In the genomic region with DNA sequence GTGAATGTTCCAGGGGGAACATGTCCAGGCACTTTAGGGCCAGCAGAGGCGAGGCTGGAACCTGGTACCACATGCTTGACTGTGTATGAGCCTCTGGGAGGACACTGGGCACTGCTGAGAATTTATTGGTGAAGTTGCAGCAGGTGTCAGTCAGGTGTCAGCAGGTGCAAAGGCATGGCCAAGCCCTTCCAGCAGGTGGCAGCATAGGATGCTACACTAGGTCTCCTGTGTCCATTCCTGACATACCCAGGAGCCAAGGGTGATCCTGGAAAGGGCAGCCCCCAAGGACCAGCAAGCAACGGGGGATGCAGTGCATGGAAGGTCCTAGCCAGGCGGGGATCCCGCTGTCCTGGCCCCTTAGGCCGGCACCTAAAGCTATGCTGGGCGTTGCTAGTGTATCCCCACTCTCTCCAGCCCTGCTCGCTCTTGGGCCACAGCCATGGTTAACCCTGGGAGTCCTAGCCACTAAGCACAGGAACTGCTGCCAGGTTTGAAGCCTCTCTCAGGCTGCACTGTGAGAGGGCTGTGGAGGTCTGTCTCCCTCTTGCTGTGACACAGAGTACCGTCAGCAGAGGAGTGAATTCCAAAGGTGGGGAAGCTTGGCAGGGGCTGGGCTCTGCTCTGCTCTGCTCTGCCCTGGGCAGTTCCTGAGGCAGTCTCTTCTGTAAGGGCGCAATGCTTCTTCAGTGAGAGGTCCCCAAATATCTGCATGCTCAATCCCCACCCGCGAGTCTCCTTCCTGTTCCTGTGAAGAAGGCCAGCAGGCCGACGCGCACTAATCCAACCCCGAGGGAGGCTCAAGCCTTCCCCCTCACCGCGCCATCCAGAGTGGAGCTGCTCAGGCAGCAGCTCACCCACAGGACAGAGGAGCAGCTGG, we compare ENCODE assay signal across 7 mouse cellular contexts. TPM values are rescaled to one million over a fixed set of nuclear protein-coding genes. Genes with fewer than 3 reads are reported as not detected.
DNase-seq lines count a peak whose midpoint lies in the region; ATAC-seq and TF ChIP-seq lines count a peak whose summit lies in the region.

No protein-coding gene starts in this region.

- peaks cover 2% of the 10 kb centered on the region; the same call in 1 of the 2 replicates for H3K4me1 ChIP-seq in embryonic fibroblast, embryonic 13.5 days (ENCODE audit: control insufficient read depth, insufficient read depth, low read length)
- no peaks in the 10 kb centered on the region for H3K4me1 ChIP-seq in intestine, embryonic 15.5 days (replicated peaks)
- H3K4me1 ChIP-seq in stomach, embryonic 16.5 days (ENCODE audit: control insufficient read depth, insufficient read depth, low read length), result no peaks in the 10 kb centered on the region

- TF ChIP-seq POLR2A in embryonic fibroblast, embryonic 13.5 days (IDR thresholded peaks at IDR 0.05; ENCODE audit: low read depth, low read length), result no peak

- H3K4me2 ChIP-seq in intestine, embryonic 15.5 days (replicated peaks), result no peak overlapping the region
- no peak overlapping the region for H3K4me2 ChIP-seq in stomach, embryonic 16.5 days (ENCODE audit: low read depth, low read length)

- no peaks in the 10 kb centered on the region for H3K27me3 ChIP-seq in intestine, embryonic 15.5 days (replicated peaks)
- H3K27me3 ChIP-seq in stomach, embryonic 16.5 days (ENCODE audit: control insufficient read depth, insufficient read depth, low read length), result no peaks in the 10 kb centered on the region

- TF ChIP-seq CTCF in embryonic fibroblast, embryonic 13.5 days (IDR thresholded peaks at IDR 0.05; ENCODE audit: borderline replicate concordance, insufficient read depth, low read length), result peak; percentile 90; the same call in 1 of the 2 replicates

- peaks cover 44% of the 10 kb centered on the region for H3K36me3 ChIP-seq in intestine, embryonic 15.5 days
- peaks cover 13% of the 10 kb centered on the region for H3K36me3 ChIP-seq in stomach, embryonic 16.5 days (ENCODE audit: control insufficient read depth, insufficient read depth, low read length)

- 74% methylated on average over 17 of the region's 17 CpGs for WGBS in intestine, embryonic 15.5 days
- 80% methylated on average over 17 of the region's 17 CpGs for WGBS in stomach, embryonic 16.5 days

- peak; percentile 48 for ATAC-seq in activated CD4-positive, CD25-positive, alpha-beta regulatory T cell, adult 4 months
- ATAC-seq in intestine, embryonic 15.5 days, result peak; percentile 54
- peak; percentile 29; the same call in 1 of the 2 replicates for ATAC-seq in stomach, embryonic 16.5 days (ENCODE audit: insufficient read depth, low FRiP score)

- no peaks in the 10 kb centered on the region for H3K9me3 ChIP-seq in intestine, embryonic 15.5 days
- H3K9me3 ChIP-seq in stomach, embryonic 16.5 days (replicated peaks; ENCODE audit: control insufficient read depth, low read length), result no peaks in the 10 kb centered on the region

- no peak overlapping the region for H3K9ac ChIP-seq in intestine, embryonic 15.5 days
- H3K9ac ChIP-seq in stomach, embryonic 16.5 days (ENCODE audit: low read length), result no peak overlapping the region

- peak; percentile 49 for DNase-seq in right cerebral cortex, adult 18-20 months
- no peak for DNase-seq in right cerebral cortex, postnatal 36 days (ENCODE audit: low spot score in 2 of 2)
- DNase-seq in lung, postnatal 10 days, result peak; percentile 66

- H3K27ac ChIP-seq in embryonic fibroblast, embryonic 13.5 days (ENCODE audit: insufficient read depth, low read length), result no peak overlapping the region
- no peak overlapping the region for H3K27ac ChIP-seq in intestine, embryonic 15.5 days
- no peak overlapping the region for H3K27ac ChIP-seq in stomach, embryonic 16.5 days (ENCODE audit: low read length)

- H3K4me3 ChIP-seq in embryonic fibroblast, embryonic 13.5 days (ENCODE audit: insufficient read depth, low read length), result no peak overlapping the region
- H3K4me3 ChIP-seq in intestine, embryonic 15.5 days (replicated peaks), result no peak overlapping the region
- no peak overlapping the region for H3K4me3 ChIP-seq in stomach, embryonic 16.5 days (replicated peaks; ENCODE audit: low read length)

RNA-seq across cellular contexts. Expression of gene Tmem201, which starts 13.8 kb away (rescaled TPM):
- 1 to 10 TPM; 3.0 to 6.8 TPM for polyA plus RNA-seq in activated CD4-positive, CD25-positive, alpha-beta regulatory T cell, adult 4 months (2017; shearing (Covaris generic))
- polyA plus RNA-seq in embryonic fibroblast, embryonic 13.5 days (2011; ENCODE audit: insufficient read length, low read depth, missing spikeins), result 14.6 and 19.6 TPM in 2 replicates
- 23.3 and 24.7 TPM in 2 replicates for polyA plus RNA-seq in intestine, embryonic 15.5 days (2015; fragmentation: Nextera tagmentation; extraction: Ambion mirVana)
- 19.7 and 20.1 TPM in 2 replicates for polyA plus RNA-seq in stomach, embryonic 16.5 days (2015; fragmentation: Nextera tagmentation; extraction: Ambion mirVana)

RNA-seq across cellular contexts. Expression of gene Pik3cd, which starts 21.7 kb away (rescaled TPM):
- 100 to 1,000 TPM in 1 of 2 experiments, 10 to 100 TPM in 1; 80.6 to 129 TPM for polyA plus RNA-seq in activated CD4-positive, CD25-positive, alpha-beta regulatory T cell, adult 4 months (2017; shearing (Covaris generic))
- polyA plus RNA-seq in embryonic fibroblast, embryonic 13.5 days (2011; ENCODE audit: insufficient read length, low read depth, missing spikeins), result 3.6 and 4.3 TPM in 2 replicates
- 4.6 and 4.8 TPM in 2 replicates for polyA plus RNA-seq in intestine, embryonic 15.5 days (2015; fragmentation: Nextera tagmentation; extraction: Ambion mirVana)
- 5.1 and 5.5 TPM in 2 replicates for polyA plus RNA-seq in stomach, embryonic 16.5 days (2015; fragmentation: Nextera tagmentation; extraction: Ambion mirVana)

RNA-seq across cellular contexts. Expression of gene Slc25a33, which starts 50.0 kb away (rescaled TPM):
- polyA plus RNA-seq in activated CD4-positive, CD25-positive, alpha-beta regulatory T cell, adult 4 months (2017; shearing (Covaris generic)), result 1 to 10 TPM; 5.2 to 7.7 TPM
- polyA plus RNA-seq in embryonic fibroblast, embryonic 13.5 days (2011; ENCODE audit: insufficient read length, low read depth, missing spikeins), result 5.7 and 7.4 TPM in 2 replicates
- 9.5 and 10.3 TPM in 2 replicates for polyA plus RNA-seq in intestine, embryonic 15.5 days (2015; fragmentation: Nextera tagmentation; extraction: Ambion mirVana)
- 7.8 and 8.1 TPM in 2 replicates for polyA plus RNA-seq in stomach, embryonic 16.5 days (2015; fragmentation: Nextera tagmentation; extraction: Ambion mirVana)

Comparison
In these comparisons a context has a peak if more than half of its experiments do, and no peak if none do; other contexts are left out.
1. DNase-seq: peak in right cerebral cortex, adult 18-20 months (single experiment) and lung, postnatal 10 days (single experiment); none in right cerebral cortex, postnatal 36 days (0 of 2).
2. RNA of gene Pik3cd, which starts 21.7 kb away (polyA plus RNA-seq): 80.6 to 129 TPM in activated CD4-positive, CD25-positive, alpha-beta regulatory T cell, adult 4 months; 5.1 to 5.5 TPM in stomach, embryonic 16.5 days, 4.6 to 4.8 TPM in intestine, embryonic 15.5 days and 3.6 to 4.3 TPM in embryonic fibroblast, embryonic 13.5 days; every median in the first group is over 10 times any median in the second.
3. Peak in every context shown above with its lines, with median percentiles within 50 percentile points of each other: ATAC-seq.